Mouse (Mus musculus): Measurements from ENCODE around the gene Olfr1145. TPM values are rescaled to one million over a fixed set of nuclear protein-coding genes. Genes with fewer than 3 reads are reported as not detected.

The Olfr1145 gene
- polyA plus RNA-seq, 1 experiment: not detected

DNA sequence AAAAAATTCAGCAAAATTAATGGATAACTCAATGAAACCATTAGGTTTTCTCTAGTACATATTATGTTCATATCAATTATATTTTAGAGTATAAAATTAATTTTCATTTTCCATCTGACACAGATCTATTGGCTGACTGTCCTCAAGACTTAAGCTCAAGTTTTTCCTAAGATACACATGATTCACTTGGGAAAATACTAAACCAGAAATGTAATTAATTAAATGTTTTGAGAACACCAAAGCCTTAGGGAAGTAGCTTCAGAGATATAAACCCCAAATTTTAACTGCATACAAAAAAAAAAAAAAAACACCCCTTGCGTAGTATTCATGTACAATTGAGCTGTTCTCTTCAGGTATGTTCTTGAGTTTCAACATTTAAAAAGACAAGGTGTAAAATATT lies 45.9 kb downstream of the Olfr1145 start, which contains the start of gene Olfr1151:
TSS of gene Olfr1151 (plus strand) at position 301 of the 400 bp plus-strand sequence.
- H3K36me3 ChIP-seq (ENCODE audit: control insufficient read depth, insufficient read depth): no peaks in the 10 kb centered on the region
- TF ChIP-seq MYOG (IDR thresholded peaks at IDR 0.05; ENCODE audit: control insufficient read depth, extremely low read depth, insufficient read length) (no peak), CTCF (IDR thresholded peaks at IDR 0.05; ENCODE audit: control insufficient read depth, insufficient read depth, insufficient read length) (no peak), CEBPB (IDR thresholded peaks at IDR 0.05; ENCODE audit: low read depth) (no peak), USF1 (IDR thresholded peaks at IDR 0.05; ENCODE audit: low read depth) (no peak), FOSL1 (IDR thresholded peaks at IDR 0.05; ENCODE audit: insufficient read depth, low read length, poor library complexity, severe bottlenecking) (no peak), MYOD1 (IDR thresholded peaks at IDR 0.05; ENCODE audit: control insufficient read depth, insufficient read length, low read depth) (no peak), MAX (IDR thresholded peaks at IDR 0.05) (no peak)
- no peaks in the 10 kb centered on the region for H3K79me3 ChIP-seq (ENCODE audit: low read depth)
- no peaks in the 10 kb centered on the region for H3K79me2 ChIP-seq (ENCODE audit: control insufficient read depth, insufficient read depth)
- H3ac ChIP-seq (ENCODE audit: control insufficient read depth, insufficient read length, low read depth): no peak within 1 kb of the TSS
- H3K4me3 ChIP-seq (ENCODE audit: insufficient read depth, poor library complexity, severe bottlenecking): no peak within 1 kb of the TSS
- no peaks in the 10 kb centered on the region for H3K27me3 ChIP-seq (ENCODE audit: control insufficient read depth, insufficient read depth, insufficient read length)

Other genes starting within 250 kb of the Olfr1145 start
- gene Olfr1129, start 235.9 kb upstream of the Olfr1145 start, polyA plus RNA-seq (2012; fragmentation: generic; extraction: Trizol): not detected
- not detected for gene Olfr1130, start 203.6 kb upstream of the Olfr1145 start, polyA plus RNA-seq (2012; fragmentation: generic; extraction: Trizol)
- not detected for gene Olfr1131, start 182.7 kb upstream of the Olfr1145 start, polyA plus RNA-seq (2012; fragmentation: generic; extraction: Trizol)
- gene Olfr1132, start 172.3 kb upstream of the Olfr1145 start, polyA plus RNA-seq (2012; fragmentation: generic; extraction: Trizol): not detected
- not detected for gene Olfr1133, start 162.4 kb upstream of the Olfr1145 start, polyA plus RNA-seq (2012; fragmentation: generic; extraction: Trizol)
- not detected for gene Olfr1134, start 151.4 kb upstream of the Olfr1145 start, polyA plus RNA-seq (2012; fragmentation: generic; extraction: Trizol)
- gene Olfr1135, start 136.2 kb upstream of the Olfr1145 start, polyA plus RNA-seq (2012; fragmentation: generic; extraction: Trizol): not detected
- gene Olfr1136, start 115.9 kb upstream of the Olfr1145 start, polyA plus RNA-seq (2012; fragmentation: generic; extraction: Trizol): not detected
- gene Olfr1137, start 96.6 kb upstream of the Olfr1145 start, polyA plus RNA-seq (2012; fragmentation: generic; extraction: Trizol): not detected
- not detected for gene Olfr1138, start 69.8 kb upstream of the Olfr1145 start, polyA plus RNA-seq (2012; fragmentation: generic; extraction: Trizol)
- not detected for gene Olfr1140, start 66.1 kb upstream of the Olfr1145 start, polyA plus RNA-seq (2012; fragmentation: generic; extraction: Trizol)
- gene Olfr1141, start 55.8 kb upstream of the Olfr1145 start, polyA plus RNA-seq (2012; fragmentation: generic; extraction: Trizol): not detected
- gene Olfr152, start 30.3 kb upstream of the Olfr1145 start, polyA plus RNA-seq (2012; fragmentation: generic; extraction: Trizol): not detected
- not detected for gene Olfr1143, start 9.2 kb upstream of the Olfr1145 start, polyA plus RNA-seq (2012; fragmentation: generic; extraction: Trizol)
- not detected for gene Olfr1148, start 20.7 kb downstream of the Olfr1145 start, polyA plus RNA-seq (2012; fragmentation: generic; extraction: Trizol)
- gene Olfr1150-ps1, start 34.2 kb downstream of the Olfr1145 start, polyA plus RNA-seq (2012; fragmentation: generic; extraction: Trizol): not detected
- gene Olfr1151, start 46.0 kb downstream of the Olfr1145 start, polyA plus RNA-seq (2012; fragmentation: generic; extraction: Trizol): not detected
- gene Olfr1152, start 56.7 kb downstream of the Olfr1145 start, polyA plus RNA-seq (2012; fragmentation: generic; extraction: Trizol): not detected
- gene Olfr1153, start 85.1 kb downstream of the Olfr1145 start, polyA plus RNA-seq (2012; fragmentation: generic; extraction: Trizol): not detected
- not detected for gene Olfr1154, start 95.3 kb downstream of the Olfr1145 start, polyA plus RNA-seq (2012; fragmentation: generic; extraction: Trizol)
- gene Olfr1155, start 135.3 kb downstream of the Olfr1145 start, polyA plus RNA-seq (2012; fragmentation: generic; extraction: Trizol): not detected
- not detected for gene Olfr1156, start 143.3 kb downstream of the Olfr1145 start, polyA plus RNA-seq (2012; fragmentation: generic; extraction: Trizol)
- gene Olfr1157, start 158.5 kb downstream of the Olfr1145 start, polyA plus RNA-seq (2012; fragmentation: generic; extraction: Trizol): not detected
- gene Olfr74, start 164.8 kb downstream of the Olfr1145 start, polyA plus RNA-seq (2012; fragmentation: generic; extraction: Trizol): not detected
- gene Olfr1158, start 180.3 kb downstream of the Olfr1145 start, polyA plus RNA-seq (2012; fragmentation: generic; extraction: Trizol): not detected
- not detected for gene Olfr1160, start 198.4 kb downstream of the Olfr1145 start, polyA plus RNA-seq (2012; fragmentation: generic; extraction: Trizol)
- not detected for gene Olfr1161, start 213.0 kb downstream of the Olfr1145 start, polyA plus RNA-seq (2012; fragmentation: generic; extraction: Trizol)
- not detected for gene Olfr73, start 227.9 kb downstream of the Olfr1145 start, polyA plus RNA-seq (2012; fragmentation: generic; extraction: Trizol)
- gene Olfr1162, start 241.3 kb downstream of the Olfr1145 start, polyA plus RNA-seq (2012; fragmentation: generic; extraction: Trizol): not detected